Mouse (Mus musculus) embryonic facial prominence, embryonic 14.5 days (tissue): ENCODE data around the gene Cd320. TPM values are rescaled to one million over a fixed set of nuclear protein-coding genes. Genes with fewer than 3 reads are reported as not detected.
"Not testable (repeated sequence)": the region's sequence is repeated elsewhere in the genome, so short reads cannot be mapped to it uniquely, and the experiment has no call there.

Experiments
- ATAC-seq: fragments of 200-750 bp; cut with Nextera tagmentation; 2 replicates; pipeline ENCODE4 v1.8.0; 2017; ENCODE audit warnings: low read depth, moderate number of reproducible peaks, moderate TSS enrichment
- DNase-seq: peaks from one replicate; pipeline ENCODE4 v3.0.0-alpha.2; 2015; ENCODE audit warnings: low spot score
- H3K27ac ChIP-seq: fragments of 300-500 bp; sonication (generic); replicated peaks from 2 replicates; pipeline ENCODE4 v1.5.1; 2014; ENCODE audit warnings: low read depth, mild to moderate bottlenecking, low read length, moderate library complexity
- H3K27me3 ChIP-seq: fragments of 300-500 bp; sonication (generic); replicated peaks from 2 replicates; pipeline ENCODE4 v1.6.1; 2014; ENCODE audit warnings: low read length; ENCODE audit not compliant: control insufficient read depth, insufficient read depth
- H3K36me3 ChIP-seq: fragments of 300-500 bp; sonication (generic); 2 replicates; pipeline ENCODE4 v1.6.1; 2014; ENCODE audit warnings: low read length, mixed read lengths; ENCODE audit not compliant: control insufficient read depth, insufficient read depth
- H3K4me1 ChIP-seq: fragments of 300-500 bp; sonication (generic); 2 replicates; pipeline ENCODE4 v1.6.1; 2014; ENCODE audit warnings: antibody characterized with exemption, low read length; ENCODE audit not compliant: control insufficient read depth, insufficient read depth
- H3K4me2 ChIP-seq: fragments of 300-500 bp; sonication (generic); 2 replicates; pipeline ENCODE4 v1.6.1; 2014; ENCODE audit warnings: low read depth, mild to moderate bottlenecking, low read length, moderate library complexity, mixed read lengths
- H3K4me3 ChIP-seq: fragments of 300-500 bp; sonication (generic); 2 replicates; pipeline ENCODE4 v1.5.1; 2014; ENCODE audit warnings: low read depth, mild to moderate bottlenecking, low read length
- H3K9ac ChIP-seq: fragments of 300-500 bp; sonication (generic); 2 replicates; pipeline ENCODE4 v1.6.1; 2014; ENCODE audit warnings: low read depth, mild to moderate bottlenecking, low read length, moderate library complexity, mixed read lengths
- H3K9me3 ChIP-seq: fragments of 300-500 bp; sonication (generic); 2 replicates; pipeline ENCODE4 v1.6.1; 2016; ENCODE audit warnings: low read length; ENCODE audit not compliant: control insufficient read depth
- WGBS: fragments of 180-500 bp; shearing (Covaris S2); extraction: QIAGEN DNeasy Blood & Tissue Kit; methylation state at CpG from one replicate; pipeline ENCODE4 v1.1.7; 2014; 5-methylcytosine and 5-hydroxymethylcytosine counted together
- polyA plus RNA-seq: library from polyadenylated mRNA; unstranded; fragments of >200 nt; fragmentation: Nextera tagmentation; extraction: Ambion mirVana; gene quantifications from 2 replicates; pipeline ENCODE4 v1.2.1, GENCODE M21; 2014

The Cd320 gene
- polyA plus RNA-seq, 1 experiment from 2014 or later, result 60.5 TPM

DNA sequence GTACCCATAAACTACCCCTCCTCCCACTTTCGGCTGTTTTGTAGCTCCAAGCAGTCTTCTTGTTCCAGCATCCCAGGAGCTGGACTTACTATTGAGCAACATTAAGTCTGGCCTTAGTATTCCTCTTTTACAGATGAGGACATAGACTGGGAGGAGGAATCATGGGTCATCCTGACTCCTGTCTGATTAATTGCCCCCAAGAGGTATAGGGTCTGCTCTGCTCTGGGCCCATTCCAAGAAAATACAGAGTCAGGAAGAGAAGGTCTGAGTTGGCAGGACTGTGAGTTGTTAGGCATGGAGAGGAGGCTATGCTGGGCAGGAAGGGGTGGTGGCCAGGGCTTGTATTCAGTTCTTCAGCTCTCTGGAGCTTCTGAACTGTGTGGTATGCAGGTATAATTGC is 1.3 kb downstream of the Cd320 start:
- Histone ChIP-seq H3K9me3 (no peaks in the 10 kb centered on the region), H3K27me3 (no peaks in the 10 kb centered on the region), H3K36me3 (peaks cover 26% of the 10 kb centered on the region), H3K4me3 (no peak overlapping the region), H3K27ac (no peak overlapping the region), H3K4me1 (no peaks in the 10 kb centered on the region; the same call in 1 of the 2 replicates), H3K4me2 (peak overlapping the region; percentile 78; the same call in 1 of the 2 replicates), H3K9ac (peak overlapping the region; percentile 77; the same call in 1 of the 2 replicates)
- 67% methylated on average over 1 of the region's 1 CpGs for WGBS
- ATAC-seq, result no peak
- DNase-seq, result no peak

DNA sequence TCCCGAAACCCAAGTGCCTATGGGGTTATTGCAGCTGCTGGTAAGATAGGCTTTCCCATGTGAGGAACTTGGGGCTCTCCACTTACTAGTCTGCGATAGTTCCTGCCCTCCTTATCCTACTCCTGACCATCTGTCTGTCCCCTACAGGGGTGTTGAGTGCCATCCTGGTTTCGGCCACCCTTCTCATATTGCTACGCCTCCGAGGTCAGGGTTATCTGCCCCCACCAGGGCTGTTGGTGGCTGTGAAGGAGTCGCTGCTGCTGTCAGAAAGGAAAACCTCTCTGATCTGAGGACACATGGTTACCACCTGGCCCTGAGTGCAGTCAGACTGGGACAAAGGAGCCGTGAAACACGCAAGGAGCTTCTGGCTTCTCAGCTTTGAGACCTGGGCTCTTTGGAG is 5.2 kb downstream of the Cd320 start:
- 75% methylated on average over 8 of the region's 8 CpGs for WGBS
- Histone ChIP-seq H3K9me3 (no peaks in the 10 kb centered on the region), H3K36me3 (peaks cover 15% of the 10 kb centered on the region), H3K4me2 (no peak overlapping the region), H3K9ac (no peak overlapping the region), H3K27ac (no peak overlapping the region), H3K27me3 (no peaks in the 10 kb centered on the region), H3K4me3 (no peak overlapping the region), H3K4me1 (no peaks in the 10 kb centered on the region; the same call in 1 of the 2 replicates)
- ATAC-seq (no peak), DNase-seq (no peak)

DNA sequence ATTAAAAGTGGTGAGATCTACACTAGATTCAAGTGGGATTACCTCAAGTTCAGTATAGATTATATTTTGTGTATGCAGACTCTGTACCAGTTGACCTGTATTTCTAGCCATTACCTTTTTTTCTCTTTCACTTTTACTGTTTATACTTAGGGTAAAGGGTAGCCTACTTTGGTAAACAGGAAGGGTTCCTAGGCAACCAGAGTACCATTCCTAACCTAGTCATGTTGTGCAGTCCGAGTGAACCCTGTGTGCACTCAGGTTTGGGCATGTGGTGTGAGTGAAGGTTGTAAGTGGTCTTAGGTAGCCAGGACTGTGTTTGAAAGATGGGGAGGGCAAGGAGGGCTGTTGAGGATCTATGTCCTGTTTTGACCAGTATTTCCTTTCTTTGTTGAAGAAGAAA is 8.4 kb downstream of the Cd320 start:
- no peak overlapping the region for H3K4me2 ChIP-seq
- peaks cover 15% of the 10 kb centered on the region for H3K36me3 ChIP-seq
- H3K27me3 ChIP-seq, result no peaks in the 10 kb centered on the region
- H3K4me1 ChIP-seq, result no peaks in the 10 kb centered on the region
- ATAC-seq (no peak), DNase-seq (no peak)
- no peaks in the 10 kb centered on the region for H3K9me3 ChIP-seq
- no peak overlapping the region for H3K27ac ChIP-seq
- WGBS, result 61% methylated on average over 1 of the region's 1 CpGs
- H3K9ac ChIP-seq, result no peak overlapping the region
- H3K4me3 ChIP-seq, result no peak overlapping the region

DNA sequence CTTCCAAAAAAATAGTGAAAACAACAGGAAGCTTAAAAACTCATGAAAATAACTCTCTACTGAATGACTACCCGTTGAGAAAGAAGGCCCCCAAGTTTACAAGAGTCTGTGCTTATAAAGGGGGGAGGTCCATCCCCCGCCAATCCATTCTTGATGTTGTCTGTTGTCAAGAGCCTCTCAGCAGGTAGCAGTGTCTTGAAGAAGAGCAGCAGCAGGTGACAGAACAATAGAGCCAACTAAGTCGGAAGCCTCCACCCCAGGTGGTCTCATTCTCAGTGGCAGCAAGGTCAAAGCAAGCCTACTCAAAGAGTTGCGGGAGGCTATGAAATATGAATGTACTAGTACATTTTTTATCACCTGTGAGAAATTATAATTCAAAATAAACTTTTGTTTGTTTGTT is 14.9 kb downstream of the Cd320 start:
- ATAC-seq (no peak), DNase-seq (no peak)
- Histone ChIP-seq H3K4me1 (no peaks in the 10 kb centered on the region), H3K9me3 (no peaks in the 10 kb centered on the region), H3K9ac (no peak overlapping the region), H3K36me3 (no peaks in the 10 kb centered on the region), H3K27me3 (no peaks in the 10 kb centered on the region), H3K4me2 (no peak overlapping the region), H3K4me3 (no peak overlapping the region), H3K27ac (no peak overlapping the region)
- WGBS, result 81% methylated on average over 4 of the region's 4 CpGs

DNA sequence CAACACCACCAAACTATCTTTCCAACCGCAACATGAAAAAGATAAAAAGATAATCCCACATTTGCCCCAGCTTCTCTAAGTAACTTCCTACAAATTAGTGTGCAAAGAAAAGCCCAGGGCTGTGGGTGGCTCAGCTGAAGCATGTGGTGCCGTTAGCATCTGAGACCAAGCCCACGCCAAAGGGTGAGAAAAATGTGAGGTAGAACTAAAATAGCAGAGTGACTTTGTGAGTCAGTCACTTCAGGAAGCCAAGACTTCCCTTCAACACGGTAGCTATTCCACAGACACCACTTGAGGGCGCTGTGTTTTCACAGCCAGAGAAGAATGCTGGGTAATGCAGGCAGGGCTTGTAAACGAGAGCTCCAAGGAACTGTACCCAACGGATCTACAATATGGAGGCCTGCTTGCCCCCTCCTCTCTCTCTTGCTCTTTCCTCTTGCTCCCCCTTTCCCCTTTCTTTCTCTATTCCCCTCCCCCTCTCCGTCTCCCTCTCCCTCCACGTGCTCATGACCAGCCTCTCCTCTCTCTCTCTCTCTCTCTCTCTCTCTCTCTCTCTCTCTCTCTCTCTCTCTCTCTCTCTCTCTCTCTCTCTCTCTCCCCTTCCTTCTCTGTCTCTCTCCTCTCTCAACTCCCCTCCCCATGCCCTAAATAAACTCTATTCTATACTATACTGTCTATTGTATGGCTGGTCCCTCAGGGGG is 22.6 kb downstream of the Cd320 start:
- WGBS, result 38% methylated on average over 9 of the region's 9 CpGs
- no peaks in the 10 kb centered on the region for H3K36me3 ChIP-seq
- H3K4me1 ChIP-seq, result no peaks in the 10 kb centered on the region
- peak; percentile 9 for DNase-seq
- H3K27me3 ChIP-seq, result no peaks in the 10 kb centered on the region
- no peak for ATAC-seq
- no peak overlapping the region for H3K4me2 ChIP-seq
- no peaks in the 10 kb centered on the region for H3K9me3 ChIP-seq
- H3K9ac ChIP-seq, result no peak overlapping the region
- H3K27ac ChIP-seq, result no peak overlapping the region
- H3K4me3 ChIP-seq, result no peak overlapping the region

DNA sequence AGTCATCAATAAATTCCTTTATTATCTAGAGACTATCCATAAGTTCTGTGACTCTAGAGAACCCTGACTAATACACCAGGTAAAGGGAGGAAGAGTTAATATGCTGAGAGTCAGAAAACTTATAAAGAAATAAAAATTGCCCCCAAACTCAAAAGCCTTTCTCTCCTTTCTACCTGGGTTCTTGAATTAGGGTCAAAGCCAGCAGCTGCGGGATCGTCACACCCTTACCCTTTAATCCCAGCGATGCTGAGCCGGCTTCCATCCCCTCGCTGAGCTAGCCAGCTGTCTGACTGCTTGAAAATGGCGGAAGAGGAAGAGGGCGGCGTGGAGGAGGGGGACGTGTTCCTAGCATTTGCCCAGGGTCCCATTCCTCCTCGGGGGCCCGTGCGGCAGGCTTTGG is 30.6 kb downstream of the Cd320 start, which contains the start of gene Gm7029:
Gene Gm7029, plus strand, starts transcription at position 301 of the 400 bp plus-strand sequence.
- H3K36me3 ChIP-seq, result peaks cover 11% of the 10 kb centered on the region
- not testable (repeated sequence) for H3K4me3 ChIP-seq, H3K9ac ChIP-seq, H3K4me1 ChIP-seq, ATAC-seq, H3K27ac ChIP-seq, H3K4me2 ChIP-seq, H3K27me3 ChIP-seq, DNase-seq, H3K9me3 ChIP-seq
- WGBS, result no CpG with 5 or more reads among the region's 12 CpGs

DNA sequence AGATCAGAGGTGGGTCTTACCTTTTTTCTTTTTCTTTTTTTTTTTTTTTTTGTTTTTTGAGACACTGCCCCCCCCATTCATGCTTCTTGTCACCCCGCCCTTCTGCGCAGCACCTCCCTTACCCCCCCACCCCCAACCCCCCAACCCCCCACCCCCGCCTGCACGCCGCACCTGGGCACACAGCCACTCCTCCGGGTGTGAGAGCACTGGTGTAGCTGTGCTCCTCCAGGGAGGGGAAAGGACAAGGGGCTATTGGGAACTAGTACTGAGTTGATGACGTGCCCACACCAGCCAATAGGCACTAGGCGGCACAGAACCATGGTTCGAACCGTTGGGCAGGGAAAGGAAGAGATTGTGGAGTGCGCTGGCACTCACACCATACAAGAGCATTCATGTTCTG is 31.5 kb downstream of the Cd320 start:
- no peak overlapping the region for H3K27ac ChIP-seq
- H3K27me3 ChIP-seq, result no peaks in the 10 kb centered on the region
- H3K9ac ChIP-seq, result no peak overlapping the region
- no peaks in the 10 kb centered on the region for H3K4me1 ChIP-seq
- WGBS, result 91% methylated on average over 7 of the region's 11 CpGs
- no peaks in the 10 kb centered on the region for H3K9me3 ChIP-seq
- DNase-seq, result no peak
- H3K4me2 ChIP-seq, result no peak overlapping the region
- no peak overlapping the region for H3K4me3 ChIP-seq
- no peak for ATAC-seq
- peaks cover 16% of the 10 kb centered on the region for H3K36me3 ChIP-seq

DNA sequence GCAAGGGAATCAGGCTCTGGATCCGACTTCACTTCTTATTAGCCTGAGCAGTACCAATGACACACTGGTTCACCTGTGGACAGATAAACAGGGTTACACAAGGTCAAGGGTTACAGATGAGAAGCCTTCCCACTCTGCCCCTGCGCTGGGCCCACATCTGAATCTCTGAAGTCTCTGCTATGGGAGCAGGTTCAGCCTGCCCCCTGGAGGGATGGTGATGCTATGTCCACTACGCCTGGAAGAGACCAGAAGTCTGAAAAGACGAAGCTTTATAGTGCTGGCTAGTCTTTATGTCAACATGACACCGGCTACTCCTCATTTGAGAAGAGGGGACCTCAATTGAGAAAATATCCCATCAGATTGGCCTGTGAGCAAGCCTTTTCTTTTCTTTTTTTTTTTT is 32.9 kb downstream of the Cd320 start:
- WGBS, result 88% methylated on average over 5 of the region's 5 CpGs

DNA sequence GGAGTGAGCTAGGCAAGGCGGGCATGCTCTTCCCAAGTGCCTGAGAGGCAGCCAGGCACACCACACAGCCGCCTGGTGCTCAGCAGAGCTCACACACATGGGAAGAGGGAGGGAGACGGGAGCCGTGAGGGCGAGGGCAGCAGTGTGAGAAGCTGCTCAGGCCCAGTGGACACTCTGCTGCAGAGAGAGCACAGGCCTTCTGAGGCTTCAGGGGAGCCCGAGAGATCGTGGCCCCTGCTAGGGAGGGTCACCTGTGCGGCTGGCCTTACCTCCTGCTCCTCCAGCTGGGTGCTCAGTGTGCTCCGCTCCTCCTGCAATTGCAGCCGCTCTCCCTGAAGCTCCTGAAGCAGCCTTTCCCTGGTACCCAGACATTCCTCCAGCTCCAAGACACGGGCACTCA is 41.4 kb downstream of the Cd320 start:
- not testable (repeated sequence) for H3K9me3 ChIP-seq, DNase-seq, H3K4me2 ChIP-seq, ATAC-seq, H3K27me3 ChIP-seq, H3K4me1 ChIP-seq, H3K9ac ChIP-seq, H3K27ac ChIP-seq, H3K4me3 ChIP-seq
- peaks cover 22% of the 10 kb centered on the region; the same call in 1 of the 2 replicates for H3K36me3 ChIP-seq
- WGBS, result 100% methylated on average over 5 of the region's 11 CpGs

More for the DNA sequence above, 32.9 kb downstream of the Cd320 start:
- H3K4me1 ChIP-seq, H3K9me3 ChIP-seq, H3K9ac ChIP-seq, ATAC-seq, H3K27ac ChIP-seq, H3K4me2 ChIP-seq, H3K27me3 ChIP-seq, H3K4me3 ChIP-seq, DNase-seq: not testable (repeated sequence)
- H3K36me3 ChIP-seq, result peaks cover 16% of the 10 kb centered on the region
